Mouse (Mus musculus) thymus, postnatal 36 days (tissue): Measurements from ENCODE around the gene Psmc5.

ENCODE experiments used
- DNase-seq, 2 experiments: peaks; one replicate each; pipeline ENCODE4 v3.0.0; 2022; ENCODE audit warnings: mixed read lengths in 2 of 2

The Psmc5 gene

DNA sequence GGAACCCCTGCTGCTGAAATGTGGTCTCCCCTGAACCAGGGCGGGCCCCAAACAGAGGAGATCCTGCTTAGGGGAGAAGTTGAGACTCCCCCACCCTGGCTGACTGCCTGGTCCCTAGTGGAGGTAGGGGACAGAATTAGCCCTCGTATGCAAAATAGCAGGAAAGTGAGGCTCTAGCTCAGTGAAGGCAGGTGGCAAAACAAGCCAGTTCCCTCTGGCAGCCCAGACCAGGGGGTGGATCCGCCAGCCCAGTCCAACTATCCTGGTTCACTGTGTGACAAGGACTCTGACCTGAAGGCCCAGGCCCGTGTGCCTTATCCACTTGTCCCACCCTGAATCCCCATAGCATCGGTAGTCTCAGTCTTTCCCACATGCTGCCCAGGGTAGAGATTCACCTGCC, 54.2 kb downstream of the Psmc5 start:
- DNase-seq, result no peak
